Mouse (Mus musculus) liver, embryonic 12.5 days (tissue): ENCODE measurements at regions not wholly inside any gene's neighbourhood (a gene's known extent, or its start where the extent isn't known, plus 50 kb on each side); places are given as distances from the start of the nearest gene placed in this dataset.

Source experiments
- ATAC-seq: fragments of 200-750 bp; cut with Nextera tagmentation; 2 replicates; pipeline ENCODE4 v1.8.0; 2017; ENCODE audit warnings: moderate number of reproducible peaks, mild to moderate bottlenecking, moderate library complexity
- H3K27ac ChIP-seq: fragments of 300-500 bp; sonication (generic); 2 replicates; pipeline ENCODE4 v1.5.1; 2016; ENCODE audit warnings: mild to moderate bottlenecking
- H3K27me3 ChIP-seq: fragments of 300-500 bp; sonication (generic); replicated peaks from 2 replicates; pipeline ENCODE4 v1.6.1; 2016; ENCODE audit warnings: mild to moderate bottlenecking, moderate library complexity
- H3K36me3 ChIP-seq: fragments of 300-500 bp; sonication (generic); 2 replicates; pipeline ENCODE4 v1.6.1; 2016; ENCODE audit warnings: mild to moderate bottlenecking, moderate library complexity
- H3K4me1 ChIP-seq: fragments of 300-500 bp; sonication (generic); 2 replicates; pipeline ENCODE4 v1.6.1; 2016
- H3K4me2 ChIP-seq: fragments of 300-500 bp; sonication (generic); 2 replicates; pipeline ENCODE4 v1.6.1; 2016; ENCODE audit warnings: mild to moderate bottlenecking, moderate library complexity
- H3K4me3 ChIP-seq: fragments of 300-500 bp; sonication (generic); 2 replicates; pipeline ENCODE4 v1.5.1; 2016; ENCODE audit warnings: mild to moderate bottlenecking, moderate library complexity
- H3K9ac ChIP-seq: fragments of 300-500 bp; sonication (generic); 2 replicates; pipeline ENCODE4 v1.6.1; 2016; ENCODE audit warnings: mild to moderate bottlenecking, moderate library complexity
- H3K9me3 ChIP-seq: fragments of 300-500 bp; sonication (generic); replicated peaks from 2 replicates; pipeline ENCODE4 v1.6.1; 2016; ENCODE audit warnings: mild to moderate bottlenecking, moderate library complexity
- WGBS: fragments of 180-500 bp; shearing (Covaris S2); methylation state at CpG from one replicate; pipeline ENCODE4 v1.1.7; 2016; ENCODE audit not compliant: insufficient replicate concordance; 5-methylcytosine and 5-hydroxymethylcytosine counted together

GRCm38 (mm10) chr10:35654548-35655180 is 57.0 kb downstream of the Amd2 start:
- Histone ChIP-seq H3K4me1 (no peaks in the 10 kb centered on the region), H3K27me3 (no peaks in the 10 kb centered on the region), H3K9me3 (no peaks in the 10 kb centered on the region), H3K27ac (no peak overlapping the region), H3K4me2 (no peak overlapping the region), H3K9ac (no peak overlapping the region), H3K4me3 (no peak overlapping the region), H3K36me3 (no peaks in the 10 kb centered on the region)
- ATAC-seq: no peak

GRCm38 (mm10) chr10:35649930-35650329 is 61.8 kb downstream of the Amd2 start:
- H3K9ac ChIP-seq: no peak overlapping the region
- no peak overlapping the region for H3K4me3 ChIP-seq
- no peaks in the 10 kb centered on the region for H3K36me3 ChIP-seq
- no peak overlapping the region for H3K27ac ChIP-seq
- ATAC-seq: no peak
- no peaks in the 10 kb centered on the region for H3K27me3 ChIP-seq
- H3K9me3 ChIP-seq: no peaks in the 10 kb centered on the region
- 44% methylated on average over 2 of the region's 2 CpGs for WGBS
- H3K4me1 ChIP-seq: no peaks in the 10 kb centered on the region
- no peak overlapping the region for H3K4me2 ChIP-seq

- H3K36me3 ChIP-seq: no peaks in the 10 kb centered on the region
- no peak overlapping the region for H3K9ac ChIP-seq
- H3K27me3 ChIP-seq: no peaks in the 10 kb centered on the region
- H3K27ac ChIP-seq: no peak overlapping the region
- 82% methylated on average over 1 of the region's 1 CpGs for WGBS
- no peak overlapping the region for H3K4me3 ChIP-seq
- no peaks in the 10 kb centered on the region for H3K9me3 ChIP-seq
- ATAC-seq: peak; percentile 72; the same call in 1 of the 2 replicates
- no peaks in the 10 kb centered on the region for H3K4me1 ChIP-seq
- H3K4me2 ChIP-seq: no peak overlapping the region
Observed at GRCm38 (mm10) chr10:35620853-35621252, 90.8 kb downstream of the Amd2 start.

GRCm38 (mm10) chr10:35586251-35586650 is 125.4 kb downstream of the Amd2 start:
- no peak overlapping the region for H3K27ac ChIP-seq
- no peaks in the 10 kb centered on the region for H3K9me3 ChIP-seq
- H3K4me3 ChIP-seq: no peak overlapping the region
- no peaks in the 10 kb centered on the region for H3K36me3 ChIP-seq
- WGBS: 63% methylated on average over 1 of the region's 1 CpGs
- ATAC-seq: no peak
- no peak overlapping the region for H3K9ac ChIP-seq
- no peak overlapping the region for H3K4me2 ChIP-seq
- H3K27me3 ChIP-seq: no peaks in the 10 kb centered on the region
- no peaks in the 10 kb centered on the region for H3K4me1 ChIP-seq
